Mouse (Mus musculus) cerebellum, adult 2 months (tissue): ENCODE results near the gene Rapgef6.

Experiments
- CTCF ChIP-seq: fragments of 200-500 bp; IDR thresholded peaks from 2 replicates; pipeline ENCODE4 v1.5.1; 2011; ENCODE audit warnings: low read depth, mild to moderate bottlenecking, control low read depth, low read length, moderate library complexity, borderline replicate concordance; ENCODE audit not compliant: insufficient read depth
- POLR2A ChIP-seq: fragments of 200-500 bp; IDR thresholded peaks from 2 replicates; pipeline ENCODE4 v1.6.1; 2011; ENCODE audit warnings: low read length, control low read depth, borderline replicate concordance; ENCODE audit not compliant: insufficient read depth

DNA sequence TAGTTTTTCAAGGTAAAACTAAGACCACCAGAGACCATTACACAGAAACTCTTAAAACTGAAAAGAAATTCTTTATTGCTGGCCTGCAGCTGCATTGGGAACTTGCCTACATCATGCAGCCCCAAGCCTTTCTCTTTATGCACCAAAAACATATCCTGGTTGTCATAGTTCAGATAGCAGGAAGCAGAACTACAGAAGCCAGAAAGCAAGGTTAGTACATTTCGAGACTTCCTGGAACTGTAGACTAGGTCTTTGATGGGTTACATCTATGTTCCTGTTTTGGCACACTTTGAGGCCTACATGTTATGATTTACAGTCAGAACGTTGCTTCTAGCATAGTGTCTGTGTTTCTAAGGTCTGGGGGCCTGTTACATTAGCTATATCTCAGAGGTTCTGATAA is 11.2 kb downstream of the Rapgef6 start:
- TF ChIP-seq POLR2A (no peak), CTCF (no peak)
